23 mouse cellular contexts compared by ENCODE assay signal in the genomic region with DNA sequence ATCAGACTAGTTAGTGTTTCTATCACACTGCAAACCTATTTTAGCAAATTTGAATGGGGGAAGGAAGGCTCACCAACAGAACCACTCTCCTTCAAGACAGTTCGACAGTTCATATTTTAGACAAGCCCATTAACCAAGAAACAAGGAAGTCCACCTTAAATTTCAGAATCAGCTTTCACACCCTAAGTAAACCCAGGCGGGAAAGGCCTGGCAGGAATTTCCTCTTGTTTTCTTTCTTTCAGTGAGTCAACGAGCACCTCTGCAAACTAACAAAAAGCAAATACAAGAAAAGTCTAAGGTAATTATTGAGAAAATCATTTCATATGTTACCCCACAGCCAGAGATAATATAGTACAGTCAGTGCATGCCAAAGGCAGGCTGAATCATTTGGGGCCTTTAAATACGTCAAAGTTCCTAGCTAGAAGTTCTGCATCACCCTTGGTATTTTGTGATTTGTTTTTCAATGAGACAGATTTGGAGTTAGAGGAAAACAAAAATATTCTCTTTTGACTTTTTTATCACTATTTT.
"Had no signal": no experiment of that assay in that cellular context is flagged by ENCODE, and none has a peak within 500 bp of the region (broad histone marks: within the 10 kb centered on the region; RNA-seq: fewer than 3 reads in every experiment).

No protein-coding gene starts in this region.

- DNase-seq: gastrocnemius, adult 2 months; gastrocnemius, postnatal 10 days; gastrocnemius, postnatal 25 days; heart, adult 18-20 months; heart, postnatal 10 days; heart, postnatal 36 days; kidney, adult 18-20 months; kidney, adult 8-10 months; kidney, postnatal 14 days; kidney, postnatal 36 days; layer of hippocampus, adult 9-11 months; layer of hippocampus, postnatal 36 days; liver had no signal

- H3K4me1 ChIP-seq: heart, embryonic 10.5 days; heart, embryonic 12.5 days; hindbrain, embryonic 13.5 days; hindbrain, embryonic 15.5 days; intestine, embryonic 15.5 days; limb, embryonic 10.5 days; limb, embryonic 12.5 days had no signal

- H3K9ac ChIP-seq: heart, embryonic 12.5 days; hindbrain, embryonic 13.5 days; hindbrain, embryonic 15.5 days; intestine, embryonic 15.5 days; limb, embryonic 12.5 days had no signal

- H3K4me2 ChIP-seq: heart, embryonic 12.5 days; hindbrain, embryonic 13.5 days; hindbrain, embryonic 15.5 days; intestine, embryonic 15.5 days; limb, embryonic 12.5 days had no signal

- H3K4me3 ChIP-seq: gastrocnemius, adult 2 months; heart, embryonic 10.5 days; heart, embryonic 12.5 days; hindbrain, embryonic 13.5 days; hindbrain, embryonic 15.5 days; intestine, embryonic 15.5 days; left cerebral cortex, adult 2 months; limb, embryonic 10.5 days; limb, embryonic 12.5 days had no signal

- H3K27me3 ChIP-seq: heart, embryonic 12.5 days; hindbrain, embryonic 13.5 days; hindbrain, embryonic 15.5 days; intestine, embryonic 15.5 days; limb, embryonic 12.5 days had no signal

- H3K36me3 ChIP-seq: heart, embryonic 10.5 days; heart, embryonic 12.5 days; hindbrain, embryonic 13.5 days; hindbrain, embryonic 15.5 days; intestine, embryonic 15.5 days; limb, embryonic 10.5 days; limb, embryonic 12.5 days had no signal

- ATAC-seq: inflammation-experienced regulatory T-cells, adult 6 months; intestine, embryonic 15.5 days; intestine, postnatal 0 days had no signal

- H3K27ac ChIP-seq: gastrocnemius, adult 2 months; heart, embryonic 10.5 days; hindbrain, embryonic 13.5 days; hindbrain, embryonic 15.5 days; intestine, embryonic 15.5 days; left cerebral cortex, adult 2 months; limb, embryonic 10.5 days; limb, embryonic 12.5 days had no signal

- H3K9me3 ChIP-seq: heart, embryonic 10.5 days; heart, embryonic 12.5 days; hindbrain, embryonic 13.5 days; hindbrain, embryonic 15.5 days; intestine, embryonic 15.5 days; limb, embryonic 10.5 days; limb, embryonic 12.5 days had no signal
